Mouse (Mus musculus) cerebellum, adult 2 months (tissue): ENCODE measurements at regions not wholly inside any gene's neighbourhood (a gene's known extent, or its start where the extent isn't known, plus 50 kb on each side); places are given as distances from the start of the nearest gene placed in this dataset.

ENCODE experiments used
- CTCF ChIP-seq: fragments of 200-500 bp; IDR thresholded peaks from 2 replicates; pipeline ENCODE4 v1.5.1; 2011; ENCODE audit warnings: low read depth, mild to moderate bottlenecking, control low read depth, low read length, moderate library complexity, borderline replicate concordance; ENCODE audit not compliant: insufficient read depth
- POLR2A ChIP-seq: fragments of 200-500 bp; IDR thresholded peaks from 2 replicates; pipeline ENCODE4 v1.6.1; 2011; ENCODE audit warnings: low read length, control low read depth, borderline replicate concordance; ENCODE audit not compliant: insufficient read depth

DNA sequence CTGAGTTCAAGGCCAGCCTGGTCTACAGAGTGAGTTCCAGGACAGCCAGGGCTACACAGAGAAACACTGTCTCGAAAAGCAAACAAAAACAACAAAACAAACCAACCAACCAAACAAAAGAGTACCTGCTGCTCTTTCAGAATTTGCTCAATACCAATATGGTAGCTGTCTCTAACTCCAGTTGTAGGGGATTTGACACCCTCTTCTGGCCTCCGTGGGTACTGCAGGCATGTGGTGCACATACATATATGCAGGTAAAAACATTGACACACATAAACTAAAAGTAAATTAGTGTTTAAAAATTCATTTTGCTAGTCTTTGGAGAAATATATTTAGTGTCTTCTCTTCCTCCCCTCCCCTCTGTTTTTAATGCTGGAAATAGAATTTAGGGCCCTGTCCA, 145.8 kb downstream of the Dusp6 start:
- no peak for TF ChIP-seq CTCF
- TF ChIP-seq POLR2A, result no peak
